In the genomic region with DNA sequence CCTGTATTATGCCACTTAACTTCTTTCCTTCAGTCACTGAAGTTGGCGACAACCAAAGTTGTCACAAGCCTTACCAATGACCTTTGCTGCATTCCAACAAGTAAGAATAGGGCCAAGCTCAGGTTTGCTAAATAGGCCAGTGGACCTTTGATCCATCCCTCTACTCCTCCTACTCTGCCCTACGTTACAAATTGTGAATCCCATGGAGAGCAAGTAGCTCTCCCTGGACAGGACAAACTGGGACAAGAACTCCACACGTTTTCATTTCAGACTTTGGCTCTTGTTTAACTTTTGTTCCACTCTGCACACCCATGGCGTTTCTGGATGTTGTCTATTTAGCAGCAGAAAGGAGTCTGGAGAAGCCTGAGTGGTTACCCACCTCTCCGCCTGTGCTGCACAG, we compare ENCODE assay signal across 23 mouse cellular contexts. TPM values are rescaled to one million over a fixed set of nuclear protein-coding genes. Genes with fewer than 3 reads are reported as not detected.
DNase-seq lines count a peak whose midpoint lies in the region; ATAC-seq lines count a peak whose summit lies in the region.
"Had no signal": no experiment of that assay in that cellular context is flagged by ENCODE, and none has a peak within 500 bp of the region (broad histone marks: within the 10 kb centered on the region; RNA-seq: fewer than 3 reads in every experiment).

No protein-coding gene starts in this region.

- 50% methylated on average over 5 of the region's 5 CpGs for WGBS in liver, embryonic 15.5 days (ENCODE audit: insufficient replicate concordance)

- H3K9me3 ChIP-seq in liver, embryonic 15.5 days (replicated peaks), result no peaks in the 10 kb centered on the region
- H3K9me3 ChIP-seq: embryonic facial prominence, embryonic 10.5 days; forebrain, embryonic 15.5 days; limb, embryonic 12.5 days; megakaryocyte, embryonic 14.5 days; midbrain, embryonic 15.5 days; neural tube, embryonic 12.5 days had no signal

- H3K27me3 ChIP-seq in liver, embryonic 15.5 days, result no peaks in the 10 kb centered on the region
- H3K27me3 ChIP-seq: forebrain, embryonic 15.5 days; neural tube, embryonic 12.5 days had no signal

- H3K4me1 ChIP-seq in liver, embryonic 15.5 days (replicated peaks), result no peaks in the 10 kb centered on the region
- H3K4me1 ChIP-seq: limb, embryonic 12.5 days had no signal

- peak overlapping the region; percentile 43 for H3K4me2 ChIP-seq in liver, embryonic 15.5 days
- H3K4me2 ChIP-seq: forebrain, embryonic 15.5 days; heart, embryonic 11.5 days; limb, embryonic 12.5 days; lung, embryonic 14.5 days; midbrain, embryonic 15.5 days; neural tube, embryonic 12.5 days had no signal

- peak overlapping the region; percentile 9; the same call in 1 of the 2 replicates for H3K4me3 ChIP-seq in liver, embryonic 15.5 days (replicated peaks)
- H3K4me3 ChIP-seq: embryonic facial prominence, embryonic 10.5 days; forebrain, embryonic 15.5 days; limb, embryonic 12.5 days; megakaryocyte, embryonic 14.5 days; midbrain, embryonic 15.5 days; neural tube, embryonic 12.5 days had no signal

- ATAC-seq in liver, embryonic 15.5 days (ENCODE audit: insufficient read depth), result peak; percentile 78
- ATAC-seq: forebrain, embryonic 15.5 days; hindbrain, postnatal 0 days; intestine, postnatal 0 days; midbrain, embryonic 15.5 days had no signal

- peak; percentile 2 for DNase-seq in R1 (ENCODE audit: low read depth, low spot score)
- peak; percentile 58 to 81 for DNase-seq in kidney, adult 8-10 months
- DNase-seq in kidney, postnatal 25 days, result peak; percentile 35 to 49
- no peak for DNase-seq in testis, postnatal 14 days (ENCODE audit: low spot score)
- no peak for DNase-seq in spleen, postnatal 36 days (ENCODE audit: low spot score in 2 of 2)
- DNase-seq in MN1 (ENCODE audit: low spot score), result no peak
- DNase-seq: adrenal gland, postnatal 36 days; cerebellum, adult 9-10 months; gastrocnemius, postnatal 14 days; heart, adult 11 months; lung, embryonic 14.5 days; lung, postnatal 36 days; thymus, postnatal 25 days had no signal

- peak overlapping the region; percentile 42; the same call in 1 of the 2 replicates for H3K9ac ChIP-seq in liver, embryonic 15.5 days
- H3K9ac ChIP-seq: forebrain, embryonic 15.5 days; limb, embryonic 12.5 days; lung, embryonic 14.5 days; midbrain, embryonic 15.5 days; neural tube, embryonic 12.5 days had no signal

- H3K27ac ChIP-seq in liver, embryonic 15.5 days (replicated peaks), result peak overlapping the region; percentile 72
- H3K27ac ChIP-seq: embryonic facial prominence, embryonic 10.5 days; forebrain, embryonic 15.5 days; hindbrain, postnatal 0 days; limb, embryonic 12.5 days; midbrain, embryonic 15.5 days; neural tube, embryonic 12.5 days had no signal

- no peaks in the 10 kb centered on the region for H3K36me3 ChIP-seq in liver, embryonic 15.5 days (replicated peaks)
- H3K36me3 ChIP-seq: embryonic facial prominence, embryonic 10.5 days; forebrain, embryonic 15.5 days; limb, embryonic 12.5 days; midbrain, embryonic 15.5 days; neural tube, embryonic 12.5 days had no signal

RNA-seq across cellular contexts. Expression of a gene that starts 3.5 kb away (rescaled TPM):
- polyA plus RNA-seq in liver, embryonic 15.5 days (2015; fragmentation: Nextera tagmentation; extraction: Ambion mirVana), result 67.2 and 83.3 TPM in 2 replicates

Comparison
In these comparisons a context has a peak if more than half of its experiments do, and no peak if none do; other contexts are left out.
1. DNase-seq: peak in R1 (single experiment), kidney, adult 8-10 months (2 of 2) and kidney, postnatal 25 days (2 of 2); none in testis, postnatal 14 days (single experiment), spleen, postnatal 36 days (0 of 2) and MN1 (single experiment).